Mouse (Mus musculus) monocyte, adult 2 months (primary cell): ENCODE data around the gene 1700069L16Rik.

ENCODE experiments used
- DNase-seq, 2 experiments: peaks; one replicate each; pipeline ENCODE4 v3.0.0; 2022; ENCODE audit warnings: low spot score in 2 of 2, low read depth in 1 of 2

The 1700069L16Rik gene

DNA sequence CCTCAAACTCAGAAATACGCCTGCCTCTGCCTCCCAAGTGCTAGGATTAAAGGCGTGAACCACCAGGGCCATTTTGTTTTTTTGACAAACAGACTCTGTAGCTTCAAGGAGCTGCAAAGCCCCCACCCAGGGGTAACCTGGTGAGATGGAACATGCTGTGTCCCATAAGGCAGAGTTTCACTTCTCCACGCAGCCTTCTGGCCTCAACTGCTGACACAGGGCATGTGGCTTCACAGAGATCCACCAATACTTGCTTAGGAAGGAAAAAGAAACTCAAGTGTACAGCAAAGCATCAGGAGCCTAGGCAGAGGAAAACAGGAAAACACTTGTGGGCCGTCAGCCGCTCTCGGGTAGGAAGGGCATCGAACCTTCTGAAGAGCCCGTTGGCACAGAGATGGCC is 77.4 kb downstream of the 1700069L16Rik start:
- peak in 1 of 2 experiments; percentile 43 for DNase-seq

DNA sequence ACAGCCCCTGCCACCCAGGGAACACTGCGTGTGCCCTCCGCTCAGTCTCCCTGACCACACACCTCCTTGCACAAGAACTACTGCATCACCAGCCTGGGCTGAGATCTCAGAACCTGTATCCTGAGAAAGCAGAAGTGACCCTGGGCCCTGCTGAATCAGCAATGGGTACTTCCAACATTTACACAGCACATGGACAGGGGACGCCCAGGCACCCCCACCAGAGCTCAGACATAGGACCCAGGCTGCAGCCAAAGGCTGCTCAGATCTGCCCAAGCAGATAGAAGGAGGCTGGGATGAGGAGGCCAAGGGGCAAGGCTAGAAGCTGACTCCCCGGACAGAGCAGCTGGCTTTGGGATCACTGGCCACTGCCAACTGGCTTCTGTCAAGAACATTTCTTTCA is 80.1 kb downstream of the 1700069L16Rik start:
- peak; percentile 84 to 86 for DNase-seq

DNA sequence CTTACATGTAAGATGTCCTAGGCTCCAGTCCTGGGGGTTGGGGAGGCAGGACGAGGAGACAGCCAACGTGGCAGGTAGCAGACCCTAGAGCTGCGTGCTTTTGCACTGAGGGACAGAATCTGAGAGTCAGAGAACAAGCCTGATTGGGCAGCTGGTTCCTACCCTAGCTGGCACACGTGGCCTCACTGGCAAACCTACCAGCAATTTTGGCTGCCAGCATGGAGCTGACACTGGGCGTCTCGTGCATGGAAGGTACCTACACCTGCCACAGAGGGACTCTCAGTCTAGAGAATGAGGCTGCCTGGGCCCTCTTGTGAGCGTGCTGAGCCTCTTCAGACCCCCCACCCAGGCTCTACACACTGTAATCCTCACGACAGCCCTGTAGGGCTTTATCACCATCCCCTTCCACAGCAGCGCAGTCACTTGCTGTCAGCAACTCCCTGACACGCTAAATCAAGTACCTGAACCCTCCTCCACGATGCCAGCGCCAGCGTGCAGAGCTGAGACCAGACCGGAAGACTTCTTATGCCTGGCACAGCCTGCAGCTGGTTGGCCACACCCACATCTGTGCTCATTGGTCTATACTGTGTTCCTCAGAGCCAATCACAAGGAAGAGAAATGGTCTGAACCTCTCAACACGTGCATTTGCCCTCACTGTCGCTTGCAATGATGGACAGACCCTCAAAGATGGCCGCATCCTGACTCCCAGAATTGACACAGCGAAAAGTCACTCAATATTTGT is 81.3 kb downstream of the 1700069L16Rik start:
- no peak for DNase-seq
